Mouse (Mus musculus) hindbrain, embryonic 11.5 days (tissue): Measurements from ENCODE around the gene Zfp692. TPM values are rescaled to one million over a fixed set of nuclear protein-coding genes. Genes with fewer than 3 reads are reported as not detected.
A peak's percentile ranks its signal among the peaks of the same experiment; 100 is the strongest.

Source experiments
- ATAC-seq: fragments of 200-750 bp; cut with Nextera tagmentation; 2 replicates; pipeline ENCODE4 v1.8.0; 2017; ENCODE audit warnings: mild to moderate bottlenecking, moderate TSS enrichment, moderate library complexity; ENCODE audit not compliant: low FRiP score
- DNase-seq: peaks from one replicate; pipeline ENCODE4 v3.0.0-alpha.2; 2015; ENCODE audit warnings: low spot score
- H3K27ac ChIP-seq: fragments of 300-500 bp; sonication (generic); 2 replicates; pipeline ENCODE4 v1.5.1; 2014; ENCODE audit warnings: mild to moderate bottlenecking, low read depth, low read length
- H3K27me3 ChIP-seq: fragments of 300-500 bp; sonication (generic); 2 replicates; pipeline ENCODE4 v1.6.1; 2014; ENCODE audit warnings: mild to moderate bottlenecking, low read length, moderate library complexity, mixed read lengths; ENCODE audit not compliant: control insufficient read depth, insufficient read depth
- H3K36me3 ChIP-seq: fragments of 300-500 bp; sonication (generic); 2 replicates; pipeline ENCODE4 v1.6.1; 2014; ENCODE audit warnings: mild to moderate bottlenecking, low read length, moderate library complexity, mixed read lengths; ENCODE audit not compliant: control insufficient read depth, insufficient read depth
- H3K4me1 ChIP-seq: fragments of 300-500 bp; sonication (generic); replicated peaks from 2 replicates; pipeline ENCODE4 v1.6.1; 2014; ENCODE audit warnings: low read length, mixed read lengths; ENCODE audit not compliant: control insufficient read depth, insufficient read depth
- H3K4me2 ChIP-seq: fragments of 300-500 bp; sonication (generic); replicated peaks from 2 replicates; pipeline ENCODE4 v1.6.1; 2014; ENCODE audit warnings: mild to moderate bottlenecking, low read depth, low read length
- H3K4me3 ChIP-seq: fragments of 300-500 bp; sonication (generic); 2 replicates; pipeline ENCODE4 v1.5.1; 2014; ENCODE audit warnings: low read depth, low read length
- H3K9ac ChIP-seq: fragments of 300-500 bp; sonication (generic); 2 replicates; pipeline ENCODE4 v1.6.1; 2014; ENCODE audit warnings: low read depth, low read length
- H3K9me3 ChIP-seq: fragments of 300-500 bp; sonication (generic); 2 replicates; pipeline ENCODE4 v1.6.1; 2016; ENCODE audit warnings: low read length; ENCODE audit not compliant: control insufficient read depth
- WGBS: fragments of 180-500 bp; shearing (Covaris S2); extraction: QIAGEN DNeasy Blood & Tissue Kit; methylation state at CpG from one replicate; pipeline ENCODE4 v1.1.7; 2014; 5-methylcytosine and 5-hydroxymethylcytosine counted together
- polyA plus RNA-seq: library from polyadenylated mRNA; unstranded; fragments of >200 nt; fragmentation: Nextera tagmentation; extraction: Ambion mirVana; gene quantifications from 2 replicates; pipeline ENCODE4 v1.2.1, GENCODE M21; 2014

The Zfp692 gene
- polyA plus RNA-seq, 1 experiment from 2014 or later: 15.5 TPM

GRCm38 (mm10) chr11:58316344-58316743, 9.5 kb downstream of the Zfp692 start:
- WGBS: 83% methylated on average over 17 of the region's 17 CpGs
- Histone ChIP-seq H3K4me3 (no peak overlapping the region), H3K4me2 (no peak overlapping the region), H3K4me1 (no peaks in the 10 kb centered on the region), H3K9me3 (no peaks in the 10 kb centered on the region), H3K27me3 (no peaks in the 10 kb centered on the region), H3K36me3 (peaks cover 2% of the 10 kb centered on the region), H3K9ac (no peak overlapping the region), H3K27ac (no peak overlapping the region)
- ATAC-seq: no peak
- DNase-seq: no peak

- peaks cover 2% of the 10 kb centered on the region for H3K36me3 ChIP-seq
- H3K4me2 ChIP-seq: no peak overlapping the region
- DNase-seq (no peak), ATAC-seq (no peak)
- no peak overlapping the region for H3K27ac ChIP-seq
- H3K9ac ChIP-seq: no peak overlapping the region
- 70% methylated on average over 28 of the region's 28 CpGs for whole genome bisulfite sequencing
- no peak overlapping the region for H3K4me3 ChIP-seq
- H3K27me3 ChIP-seq: no peaks in the 10 kb centered on the region
- no peaks in the 10 kb centered on the region for H3K9me3 ChIP-seq
- H3K4me1 ChIP-seq: no peaks in the 10 kb centered on the region
Measured at GRCm38 (mm10) chr11:58316768-58317390, 10.0 kb downstream of the Zfp692 start.

GRCm38 (mm10) chr11:58322824-58323569, 16.1 kb downstream of the Zfp692 start:
- DNase-seq: peak; percentile 96
- peak overlapping the region; percentile 73 for H3K4me3 ChIP-seq
- peak overlapping the region; percentile 95 for H3K4me2 ChIP-seq
- H3K27me3 ChIP-seq: no peaks in the 10 kb centered on the region
- under 1% methylated on average over 56 of the region's 63 CpGs for WGBS
- peak overlapping the region; percentile 81 for H3K9ac ChIP-seq
- no peaks in the 10 kb centered on the region for H3K9me3 ChIP-seq
- no peaks in the 10 kb centered on the region; the same call in 1 of the 2 replicates for H3K4me1 ChIP-seq
- H3K27ac ChIP-seq: peak overlapping the region; percentile 95
- 0 out of 2 replicates have a peak, but pooled peaks cover 7% of the 10 kb centered on the region for H3K36me3 ChIP-seq
- peak; percentile 99 for ATAC-seq

GRCm38 (mm10) chr11:58323570-58324340, 16.9 kb downstream of the Zfp692 start:
- Histone ChIP-seq H3K4me2 (peak overlapping the region; percentile 95), H3K4me1 (no peaks in the 10 kb centered on the region; the same call in 1 of the 2 replicates), H3K27me3 (no peaks in the 10 kb centered on the region), H3K27ac (peak overlapping the region; percentile 95), H3K36me3 (0 out of 2 replicates have a peak, but pooled peaks cover 7% of the 10 kb centered on the region), H3K9me3 (no peaks in the 10 kb centered on the region), H3K4me3 (peak overlapping the region; percentile 73), H3K9ac (peak overlapping the region; percentile 81)
- DNase-seq (no peak), ATAC-seq (no peak)
- WGBS: 15% methylated on average over 24 of the region's 24 CpGs

- no peak overlapping the region for H3K9ac ChIP-seq
- H3K27me3 ChIP-seq: no peaks in the 10 kb centered on the region
- no peak overlapping the region for H3K4me3 ChIP-seq
- no peaks in the 10 kb centered on the region for H3K9me3 ChIP-seq
- no peak overlapping the region for H3K4me2 ChIP-seq
- no peak for ATAC-seq
- WGBS: 84% methylated on average over 3 of the region's 3 CpGs
- H3K4me1 ChIP-seq: peaks cover 5% of the 10 kb centered on the region; the same call in 1 of the 2 replicates
- H3K36me3 ChIP-seq: 0 out of 2 replicates have a peak, but pooled peaks cover 7% of the 10 kb centered on the region
- H3K27ac ChIP-seq: no peak overlapping the region
- DNase-seq: no peak
Measured at GRCm38 (mm10) chr11:58324614-58325229, 17.9 kb downstream of the Zfp692 start.

GRCm38 (mm10) chr11:58326781-58327180, 19.9 kb downstream of the Zfp692 start:
- Histone ChIP-seq H3K9ac (no peak overlapping the region), H3K4me3 (no peak overlapping the region), H3K9me3 (no peaks in the 10 kb centered on the region), H3K4me1 (peaks cover 11% of the 10 kb centered on the region), H3K27ac (no peak overlapping the region), H3K36me3 (0 out of 2 replicates have a peak, but pooled peaks cover 7% of the 10 kb centered on the region), H3K4me2 (no peak overlapping the region), H3K27me3 (no peaks in the 10 kb centered on the region)
- DNase-seq (no peak), ATAC-seq (no peak)
- WGBS: 91% methylated on average over 3 of the region's 3 CpGs

- ATAC-seq: peak; percentile 62
- Histone ChIP-seq H3K27me3 (no peaks in the 10 kb centered on the region), H3K9ac (peak overlapping the region; percentile 86), H3K4me1 (peaks cover 11% of the 10 kb centered on the region), H3K36me3 (0 out of 2 replicates have a peak, but pooled peaks cover 7% of the 10 kb centered on the region), H3K4me2 (peak overlapping the region; percentile 83), H3K4me3 (peak overlapping the region; percentile 77), H3K27ac (no peak overlapping the region), H3K9me3 (no peaks in the 10 kb centered on the region)
- under 1% methylated on average over 21 of the region's 21 CpGs for WGBS
- no peak for DNase-seq
Measured at GRCm38 (mm10) chr11:58329906-58330275, 23.0 kb downstream of the Zfp692 start.
